Mouse (Mus musculus): ENCODE measurements around the gene Exoc6b. TPM values are rescaled to one million over a fixed set of nuclear protein-coding genes. Genes with fewer than 3 reads are reported as not detected.

Exoc6b gene
- total RNA-seq, 1 experiment = 19.8 TPM

DNA sequence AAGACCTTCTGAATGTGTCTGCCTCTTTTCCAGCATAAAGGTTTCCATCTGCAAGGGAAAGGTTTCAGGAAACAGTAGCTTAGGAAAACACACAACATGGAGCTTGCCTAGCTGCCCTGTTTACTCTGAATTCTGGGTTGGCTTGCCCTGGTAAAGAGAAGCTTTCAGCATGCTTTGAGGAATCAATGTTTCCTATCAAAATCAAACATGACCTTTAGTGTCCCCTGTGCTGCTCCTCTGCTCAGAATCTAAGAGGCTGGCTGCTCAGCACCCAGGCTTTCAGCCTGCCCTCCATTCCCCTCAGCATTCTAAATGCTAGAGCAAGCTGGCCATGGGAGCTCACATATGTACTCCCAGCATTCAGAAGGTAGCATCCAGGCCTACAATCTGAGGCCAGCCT, 228.2 kb downstream of the Exoc6b start:
- DNase-seq (ENCODE audit: low read depth, low spot score) = no peak
- Histone ChIP-seq H3K27ac (ENCODE audit: insufficient read depth, low read depth, low read length, poor library complexity, severe bottlenecking) (no peak overlapping the region), H3K36me3 (ENCODE audit: control insufficient read depth, insufficient read depth, low read length, poor library complexity, severe bottlenecking) (no peaks in the 10 kb centered on the region), H3K4me3 (ENCODE audit: insufficient read depth in 1 of 2, low read depth in 1 of 2, low read length in 2 of 2, poor library complexity in 1 of 2, severe bottlenecking in 1 of 2) (no peak overlapping the region), H3K9ac (ENCODE audit: insufficient read depth, low read depth, low read length, poor library complexity, severe bottlenecking) (no peak overlapping the region), H3K9me3 (ENCODE audit: control insufficient read depth, insufficient read depth, low read depth, low read length) (no peaks in the 10 kb centered on the region), H3K4me1 (ENCODE audit: control insufficient read depth in 2 of 2, insufficient read depth in 2 of 2, low read length in 2 of 2, poor library complexity in 1 of 2) (no peaks in the 10 kb centered on the region)
- in situ Hi-C loops (cut with MboI; ENCODE audit: low sequenced_read_pairs in 2 of 2, unreplicated experiment in 2 of 2) = no loop called here
- TF ChIP-seq ZC3H11A (IDR thresholded peaks at IDR 0.05; ENCODE audit: borderline replicate concordance, low read depth, low read length) (no peak), CHD2 (IDR thresholded peaks at IDR 0.05; ENCODE audit: low read depth, low read length) (no peak), MAFK (IDR thresholded peaks at IDR 0.05; ENCODE audit: insufficient read depth, low read depth, low read length) (no peak), HCFC1 (IDR thresholded peaks at IDR 0.05; ENCODE audit: borderline replicate concordance, insufficient read depth, low read length) (no peak), ZNF384 (IDR thresholded peaks at IDR 0.05; ENCODE audit: low read depth, low read length) (no peak)

DNA sequence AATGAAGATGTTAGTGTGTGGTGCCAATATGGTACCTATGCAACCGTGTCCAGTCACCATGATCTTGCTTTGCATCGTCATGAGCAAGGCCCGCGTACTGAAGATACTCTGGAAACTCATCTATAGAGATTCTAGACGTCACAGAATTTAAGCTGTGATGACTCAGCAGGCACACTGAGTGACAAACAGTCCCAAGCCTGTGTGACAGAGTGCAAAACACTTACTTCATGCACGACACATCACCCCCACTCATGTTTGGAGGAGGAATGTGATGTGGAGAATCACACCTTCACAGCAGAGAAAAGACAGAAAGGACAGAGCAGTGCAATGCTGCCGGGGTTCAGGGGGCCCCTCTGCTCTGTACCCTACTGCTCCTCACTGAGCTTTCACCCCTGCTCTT, 261.8 kb downstream of the Exoc6b start:
- Histone ChIP-seq H3K4me1 (ENCODE audit: control insufficient read depth in 2 of 2, insufficient read depth in 2 of 2, low read length in 2 of 2, poor library complexity in 1 of 2) (no peaks in the 10 kb centered on the region), H3K4me3 (ENCODE audit: insufficient read depth in 1 of 2, low read depth in 1 of 2, low read length in 2 of 2, poor library complexity in 1 of 2, severe bottlenecking in 1 of 2) (no peak overlapping the region), H3K9me3 (ENCODE audit: control insufficient read depth, insufficient read depth, low read depth, low read length) (no peaks in the 10 kb centered on the region), H3K9ac (ENCODE audit: insufficient read depth, low read depth, low read length, poor library complexity, severe bottlenecking) (no peak overlapping the region), H3K27ac (ENCODE audit: insufficient read depth, low read depth, low read length, poor library complexity, severe bottlenecking) (no peak overlapping the region), H3K36me3 (ENCODE audit: control insufficient read depth, insufficient read depth, low read length, poor library complexity, severe bottlenecking) (peaks cover under 1% of the 10 kb centered on the region; the same call in 1 of the 2 replicates)
- no peak for TF ChIP-seq ZC3H11A (IDR thresholded peaks at IDR 0.05; ENCODE audit: borderline replicate concordance, low read depth, low read length)
- TF ChIP-seq CHD2 (IDR thresholded peaks at IDR 0.05; ENCODE audit: low read depth, low read length) = no peak
- TF ChIP-seq MAFK (IDR thresholded peaks at IDR 0.05; ENCODE audit: insufficient read depth, low read depth, low read length) = no peak
- TF ChIP-seq ZNF384 (IDR thresholded peaks at IDR 0.05; ENCODE audit: low read depth, low read length) = no peak
- in situ Hi-C loops (cut with MboI; ENCODE audit: low sequenced_read_pairs in 2 of 2, unreplicated experiment in 2 of 2) = no loop called here
- no peak for DNase-seq (ENCODE audit: low read depth, low spot score)

DNA sequence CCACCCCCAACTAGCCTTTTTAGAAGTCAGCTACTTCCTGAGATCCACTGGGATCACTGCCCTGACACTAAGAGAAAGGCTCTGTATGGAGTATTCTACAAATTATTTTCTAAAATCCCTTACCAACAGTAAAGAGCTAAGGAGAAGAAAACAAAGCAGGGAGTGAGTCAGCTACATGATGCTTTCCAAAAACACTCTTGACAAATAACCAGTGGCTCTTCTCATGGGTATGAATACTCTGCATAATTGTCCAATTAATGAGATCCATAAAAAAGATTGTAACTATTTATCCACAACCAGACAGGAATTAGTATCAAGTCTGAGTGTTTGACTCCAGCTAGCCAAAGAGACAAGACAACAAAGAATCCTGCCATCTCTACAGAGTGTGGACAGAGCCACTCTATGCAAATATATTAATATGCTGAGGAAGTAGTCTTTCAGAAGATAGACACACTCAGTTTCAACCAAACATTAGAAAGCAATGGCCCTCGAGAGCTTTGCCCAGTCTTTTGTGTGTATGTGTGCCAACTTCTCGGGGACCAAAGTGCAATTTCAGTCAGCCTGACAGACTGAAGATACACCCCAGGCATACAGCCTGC, 263.1 kb downstream of the Exoc6b start:
- Histone ChIP-seq H3K36me3 (ENCODE audit: control insufficient read depth, insufficient read depth, low read length, poor library complexity, severe bottlenecking) (no peaks in the 10 kb centered on the region), H3K9ac (ENCODE audit: insufficient read depth, low read depth, low read length, poor library complexity, severe bottlenecking) (no peak overlapping the region), H3K4me1 (ENCODE audit: control insufficient read depth in 2 of 2, insufficient read depth in 2 of 2, low read length in 2 of 2, poor library complexity in 1 of 2) (no peaks in the 10 kb centered on the region), H3K4me3 (ENCODE audit: insufficient read depth in 1 of 2, low read depth in 1 of 2, low read length in 2 of 2, poor library complexity in 1 of 2, severe bottlenecking in 1 of 2) (no peak overlapping the region), H3K9me3 (ENCODE audit: control insufficient read depth, insufficient read depth, low read depth, low read length) (no peaks in the 10 kb centered on the region), H3K27ac (ENCODE audit: insufficient read depth, low read depth, low read length, poor library complexity, severe bottlenecking) (no peak overlapping the region)
- TF ChIP-seq ZC3H11A (IDR thresholded peaks at IDR 0.05; ENCODE audit: borderline replicate concordance, low read depth, low read length) (no peak), ZNF384 (IDR thresholded peaks at IDR 0.05; ENCODE audit: low read depth, low read length) (no peak), CHD2 (IDR thresholded peaks at IDR 0.05; ENCODE audit: low read depth, low read length) (no peak), MAFK (IDR thresholded peaks at IDR 0.05; ENCODE audit: insufficient read depth, low read depth, low read length) (no peak), HCFC1 (IDR thresholded peaks at IDR 0.05; ENCODE audit: borderline replicate concordance, insufficient read depth, low read length) (no peak)
- DNase-seq (ENCODE audit: low read depth, low spot score) = no peak
- in situ Hi-C loops (cut with MboI; ENCODE audit: low sequenced_read_pairs in 2 of 2, unreplicated experiment in 2 of 2) = no loop called here

- TF ChIP-seq ZC3H11A (IDR thresholded peaks at IDR 0.05; ENCODE audit: borderline replicate concordance, low read depth, low read length) (no peak), ZNF384 (IDR thresholded peaks at IDR 0.05; ENCODE audit: low read depth, low read length) (no peak), HCFC1 (IDR thresholded peaks at IDR 0.05; ENCODE audit: borderline replicate concordance, insufficient read depth, low read length) (no peak), CHD2 (IDR thresholded peaks at IDR 0.05; ENCODE audit: low read depth, low read length) (no peak), MAFK (IDR thresholded peaks at IDR 0.05; ENCODE audit: insufficient read depth, low read depth, low read length) (no peak)
- Histone ChIP-seq H3K4me1 (ENCODE audit: control insufficient read depth in 2 of 2, insufficient read depth in 2 of 2, low read length in 2 of 2, poor library complexity in 1 of 2) (no peaks in the 10 kb centered on the region), H3K9ac (ENCODE audit: insufficient read depth, low read depth, low read length, poor library complexity, severe bottlenecking) (no peak overlapping the region), H3K36me3 (ENCODE audit: control insufficient read depth, insufficient read depth, low read length, poor library complexity, severe bottlenecking) (no peaks in the 10 kb centered on the region), H3K27ac (ENCODE audit: insufficient read depth, low read depth, low read length, poor library complexity, severe bottlenecking) (no peak overlapping the region), H3K9me3 (ENCODE audit: control insufficient read depth, insufficient read depth, low read depth, low read length) (no peaks in the 10 kb centered on the region), H3K4me3 (ENCODE audit: insufficient read depth in 1 of 2, low read depth in 1 of 2, low read length in 2 of 2, poor library complexity in 1 of 2, severe bottlenecking in 1 of 2) (no peak overlapping the region)
- no peak for DNase-seq (ENCODE audit: low read depth, low spot score)
- in situ Hi-C loops (cut with MboI; ENCODE audit: low sequenced_read_pairs in 2 of 2, unreplicated experiment in 2 of 2) = no loop called here
These were observed 270.6 kb downstream of the Exoc6b start for GRCm38 (mm10) chr6:84798736-84799135.

DNA sequence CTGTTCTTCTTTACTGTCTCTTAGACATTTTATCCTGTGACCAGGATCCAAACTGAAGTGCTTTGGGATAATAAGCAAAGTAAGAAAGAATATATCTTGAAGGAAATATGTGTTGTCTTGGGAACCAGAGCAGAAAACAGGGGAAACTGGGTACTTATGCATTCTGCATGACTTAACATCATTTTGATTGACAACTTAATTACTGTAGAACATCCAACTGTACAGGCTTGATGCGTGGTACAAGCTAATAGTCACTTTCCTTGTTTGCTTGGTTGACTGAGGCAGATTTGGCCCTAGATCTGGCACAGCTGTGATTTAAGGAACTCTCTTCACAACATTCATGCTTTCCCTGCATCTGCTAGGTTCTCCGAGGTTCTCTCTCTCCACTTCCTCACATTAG, 285.3 kb downstream of the Exoc6b start:
- in situ Hi-C loops (cut with MboI; ENCODE audit: low sequenced_read_pairs in 2 of 2, unreplicated experiment in 2 of 2) = no loop called here
- Histone ChIP-seq H3K4me3 (ENCODE audit: insufficient read depth in 1 of 2, low read depth in 1 of 2, low read length in 2 of 2, poor library complexity in 1 of 2, severe bottlenecking in 1 of 2) (no peak overlapping the region), H3K27ac (ENCODE audit: insufficient read depth, low read depth, low read length, poor library complexity, severe bottlenecking) (no peak overlapping the region), H3K36me3 (ENCODE audit: control insufficient read depth, insufficient read depth, low read length, poor library complexity, severe bottlenecking) (no peaks in the 10 kb centered on the region), H3K9me3 (ENCODE audit: control insufficient read depth, insufficient read depth, low read depth, low read length) (no peaks in the 10 kb centered on the region), H3K9ac (ENCODE audit: insufficient read depth, low read depth, low read length, poor library complexity, severe bottlenecking) (no peak overlapping the region), H3K4me1 (ENCODE audit: control insufficient read depth in 2 of 2, insufficient read depth in 2 of 2, low read length in 2 of 2, poor library complexity in 1 of 2) (no peaks in the 10 kb centered on the region)
- TF ChIP-seq ZC3H11A (IDR thresholded peaks at IDR 0.05; ENCODE audit: borderline replicate concordance, low read depth, low read length) (no peak), CHD2 (IDR thresholded peaks at IDR 0.05; ENCODE audit: low read depth, low read length) (no peak)
- no peak for DNase-seq (ENCODE audit: low read depth, low spot score)

Data from ES-E14 (cell line).